Mouse (Mus musculus) right cerebral cortex, postnatal 14 days (tissue): ENCODE data around the gene Trio.

Experiments used
- DNase-seq: peaks from one replicate; pipeline ENCODE4 v3.0.0; 2022

Gene Trio

DNA sequence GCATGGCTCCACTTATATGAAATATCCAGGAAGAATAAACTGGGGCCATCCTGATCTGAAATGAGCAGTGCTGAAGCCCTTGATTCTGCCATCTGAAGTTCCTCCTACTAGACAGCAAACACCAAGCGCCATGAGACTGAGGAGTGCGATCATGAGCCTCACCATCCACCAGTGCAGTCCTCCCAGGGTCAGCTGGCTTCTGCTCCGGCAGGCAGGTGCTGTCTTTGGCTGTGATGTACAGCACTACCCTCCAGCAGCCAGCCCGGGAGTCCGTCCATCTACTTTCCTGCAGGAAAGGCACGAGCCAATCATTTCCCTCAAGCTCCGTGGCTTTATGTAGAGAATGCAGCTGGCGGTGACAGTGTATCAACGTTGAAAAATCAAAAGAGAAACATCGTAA, 10.0 kb upstream of the Trio start:
- DNase-seq: no peak

DNA sequence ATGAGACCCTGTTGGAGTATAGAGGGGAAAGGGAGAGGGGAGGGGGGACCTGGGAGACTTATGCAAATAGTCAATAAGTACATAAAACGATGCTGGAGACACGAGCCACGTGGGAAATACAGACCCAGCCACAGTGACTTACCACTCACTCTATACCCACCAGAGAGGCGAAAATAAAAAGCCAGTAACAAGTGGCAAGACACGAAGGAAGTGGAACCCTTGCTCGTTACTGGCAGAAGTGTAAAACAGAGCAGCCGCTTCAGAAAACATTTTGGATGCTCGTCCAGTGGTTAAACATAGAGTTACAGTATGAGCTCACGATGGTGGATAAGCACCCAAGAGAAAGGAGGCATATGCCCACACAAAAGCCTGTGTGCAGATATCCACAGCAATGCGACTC, 9.0 kb upstream of the Trio start:
- no peak for DNase-seq

GRCm38 (mm10) chr15:28029371-28029770, 3.7 kb upstream of the Trio start:
- no peak for DNase-seq

- DNase-seq: no peak
Measured at GRCm38 (mm10) chr15:28028542-28028941, 2.9 kb upstream of the Trio start.

- no peak for DNase-seq
Measured at GRCm38 (mm10) chr15:28026167-28026481, 476 bp upstream of the Trio start.

DNA sequence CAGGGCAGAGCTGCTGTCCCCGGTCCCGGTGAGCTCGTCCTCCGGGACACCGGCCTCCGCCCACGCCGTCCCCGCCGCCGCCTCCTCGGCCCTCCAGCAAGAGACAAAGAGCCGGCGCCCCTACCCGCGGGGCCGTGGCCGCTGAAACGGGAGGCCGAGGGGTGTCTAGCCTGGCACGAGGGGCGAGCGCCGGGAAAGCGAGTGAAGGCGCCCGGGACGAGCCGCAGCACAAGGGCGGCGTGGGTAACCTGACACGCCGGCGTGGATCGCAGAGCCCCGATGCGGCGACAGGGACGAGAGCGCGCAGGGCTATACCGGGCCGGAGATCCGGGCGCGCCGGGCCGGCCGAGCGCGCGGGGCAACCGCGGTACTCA, 696 bp downstream of the Trio start:
- peak; percentile 60 for DNase-seq

- DNase-seq: peak; percentile 70
Measured at GRCm38 (mm10) chr15:28024031-28024964, 1.4 kb downstream of the Trio start.

DNA sequence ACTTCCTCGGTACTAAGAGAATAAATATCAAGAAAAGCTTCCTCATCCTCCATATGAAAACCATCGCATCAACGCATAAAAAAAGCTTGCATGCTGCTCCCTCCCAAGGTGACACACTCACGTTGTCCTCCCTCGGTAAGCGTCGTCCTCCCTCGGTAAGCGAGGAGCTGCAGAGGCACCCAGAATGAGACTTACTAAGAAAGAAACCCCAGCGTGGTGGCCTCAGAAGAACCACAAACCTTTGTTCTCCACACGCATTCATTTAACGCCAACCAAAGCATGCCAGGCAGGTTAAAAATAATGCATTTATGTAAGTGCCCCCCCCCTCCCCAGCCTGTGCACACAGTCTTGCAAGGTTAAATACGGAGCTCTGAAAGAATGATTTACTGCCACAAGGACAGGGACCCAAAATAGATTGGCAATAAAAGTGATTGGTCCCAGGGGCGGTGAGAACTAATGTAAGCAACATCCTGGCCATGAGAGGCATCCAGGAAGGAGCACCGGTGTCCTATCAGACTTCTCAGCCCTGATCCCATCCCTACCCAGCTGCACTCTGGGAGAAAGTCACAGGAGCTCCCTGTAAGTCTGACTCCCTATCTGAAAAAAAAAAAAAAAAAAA, 3.9 kb downstream of the Trio start:
- DNase-seq: no peak

DNA sequence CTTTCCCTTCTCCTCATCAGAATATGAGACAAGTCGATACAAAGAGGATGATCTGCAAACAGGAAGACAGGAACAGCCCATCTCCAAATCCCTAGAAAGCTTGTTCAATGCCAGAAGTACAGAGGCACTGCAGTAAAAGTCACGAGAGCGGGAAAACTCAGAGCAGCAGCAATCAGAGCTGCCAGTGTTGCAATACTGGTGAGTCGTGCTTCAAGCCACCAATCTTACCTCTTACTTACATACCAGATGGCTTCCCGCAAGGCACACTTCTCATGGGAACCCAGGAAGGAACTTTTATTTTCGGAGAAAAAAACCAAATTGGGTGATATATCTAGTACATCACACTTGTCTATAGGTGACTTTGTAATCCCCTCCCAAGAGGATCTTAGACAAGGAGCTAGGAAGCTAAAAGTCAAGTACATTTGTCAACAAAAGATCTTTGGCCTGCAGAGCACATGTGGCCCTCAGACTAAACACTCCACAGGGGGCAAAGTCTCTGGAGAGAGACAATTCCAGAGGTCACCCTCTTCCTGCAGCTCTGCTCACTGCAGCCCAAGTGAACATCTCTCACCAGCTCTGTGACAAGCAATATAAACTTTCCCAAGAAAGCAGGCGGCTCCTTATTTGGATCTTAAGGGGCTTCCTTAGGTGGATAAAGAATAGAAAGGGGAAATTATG, 6.1 kb downstream of the Trio start:
- no peak for DNase-seq

DNA sequence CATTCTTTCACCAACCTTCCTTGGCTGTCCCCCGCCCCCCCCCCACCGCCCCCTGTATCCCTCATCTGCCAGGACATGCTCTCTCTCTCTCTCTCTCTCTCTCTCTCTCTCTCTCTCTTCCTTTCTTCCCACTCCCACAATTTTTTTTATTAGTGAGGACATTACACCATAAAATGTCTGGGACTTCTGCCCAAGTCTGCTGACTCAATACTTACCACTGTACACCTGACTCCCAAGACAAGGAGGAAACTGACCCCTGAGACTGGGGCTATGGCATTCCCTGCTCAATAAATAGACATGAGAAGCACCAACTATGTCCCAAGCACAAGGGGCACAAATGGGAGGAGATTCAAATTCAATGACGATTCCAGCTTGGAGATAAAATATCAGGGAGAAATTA, 18.1 kb downstream of the Trio start:
- no peak for DNase-seq

DNA sequence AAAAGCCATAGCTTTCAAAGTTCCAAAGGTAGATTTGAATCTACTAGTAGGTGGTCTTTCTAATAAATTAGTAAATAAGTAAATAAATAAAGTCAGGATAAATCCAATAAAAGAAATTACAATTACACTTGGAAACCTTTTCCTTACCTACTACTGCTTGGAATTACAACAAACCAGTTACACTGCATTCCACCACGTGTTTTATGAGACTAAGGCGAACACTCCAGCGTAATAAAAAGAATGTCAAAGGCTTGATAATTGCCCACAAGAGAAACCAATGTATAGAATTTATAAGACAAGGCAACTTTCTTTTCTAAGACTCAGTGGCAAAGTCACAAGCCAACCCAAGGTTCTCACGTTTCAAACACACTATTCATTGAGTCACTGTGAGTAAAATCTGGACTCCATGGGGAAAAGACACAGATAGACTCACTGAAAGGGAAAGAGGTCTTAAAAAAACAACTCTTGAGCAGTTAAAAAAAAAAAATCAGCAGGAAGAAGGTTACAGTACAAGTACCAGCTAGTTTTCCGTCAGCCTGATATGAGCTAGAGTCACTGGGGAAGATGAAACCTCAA, 21.4 kb downstream of the Trio start:
- DNase-seq: no peak

- DNase-seq: no peak
Measured at GRCm38 (mm10) chr15:28002515-28002914, 23.1 kb downstream of the Trio start.

DNA sequence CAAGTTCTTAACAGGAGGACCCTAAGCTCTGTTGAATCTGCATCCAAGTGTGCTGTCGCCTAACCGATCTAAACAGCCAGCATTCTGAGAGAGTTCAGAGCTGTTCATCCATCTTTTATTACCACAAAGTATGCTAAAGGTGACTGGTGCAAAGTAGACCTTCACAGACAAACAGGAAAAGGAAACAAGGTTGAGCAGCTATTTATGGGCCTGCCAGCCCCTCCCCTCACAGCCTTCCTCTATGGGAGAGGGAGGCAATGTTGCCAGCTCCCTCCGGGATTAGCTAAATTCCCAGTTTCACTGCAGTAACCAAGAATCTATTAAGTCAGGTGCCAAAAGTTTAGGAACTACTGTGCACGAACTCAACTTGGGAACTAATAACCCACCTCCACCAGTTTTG, 24.3 kb downstream of the Trio start:
- DNase-seq: no peak

DNA sequence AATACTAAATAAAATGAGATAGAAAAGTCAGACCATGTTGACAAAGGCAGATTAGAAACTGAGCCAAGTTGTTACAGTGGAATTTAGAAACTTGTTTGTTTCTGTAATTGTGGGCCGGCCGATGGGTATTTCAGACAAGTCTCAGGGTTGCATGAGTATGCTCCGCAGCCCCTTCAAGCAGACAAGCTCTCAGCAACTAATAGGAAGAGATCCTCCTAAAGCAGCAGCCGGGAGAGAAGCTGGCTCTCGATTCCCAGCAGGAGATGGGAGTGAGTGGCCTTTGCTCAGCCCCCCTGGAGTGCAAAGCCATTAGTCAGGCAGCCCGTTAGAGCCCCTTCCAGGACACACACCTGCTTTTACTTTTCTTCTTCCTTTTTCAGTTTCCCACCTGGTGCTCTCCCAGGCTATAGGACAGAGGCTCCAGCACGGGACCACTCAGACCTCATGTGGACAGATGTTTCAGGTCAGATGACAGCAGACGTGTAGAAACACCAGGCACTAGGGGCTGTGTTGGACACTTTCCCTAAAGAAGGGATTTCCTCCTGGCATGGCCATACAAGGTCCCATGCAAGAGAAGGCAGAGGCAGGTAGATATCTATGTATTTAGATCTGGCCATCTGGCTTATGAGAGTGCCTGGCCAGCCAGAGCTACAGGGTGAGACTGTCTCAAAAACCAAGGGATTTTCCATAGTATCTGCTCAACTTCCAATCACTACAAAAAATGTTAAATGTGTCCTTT, 26.9 kb downstream of the Trio start:
- DNase-seq: no peak

DNA sequence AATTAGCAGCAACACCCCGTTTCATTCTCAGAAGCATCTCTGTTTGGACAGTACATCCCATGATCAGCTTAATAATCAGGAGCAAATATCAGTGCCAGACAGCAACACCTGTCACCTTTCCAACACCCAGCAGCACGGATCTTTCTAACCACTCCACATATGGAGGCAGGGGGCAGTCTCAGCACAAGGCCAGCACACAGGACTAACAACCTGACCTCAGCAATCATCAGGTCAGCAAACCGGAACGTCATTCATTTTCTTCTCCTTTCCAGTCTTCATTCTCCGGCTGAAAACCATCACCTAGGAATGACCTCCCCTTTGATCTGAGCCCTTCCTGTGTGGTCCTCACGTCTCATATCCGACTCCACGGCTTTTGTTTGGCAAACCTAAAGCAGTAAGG, 27.7 kb downstream of the Trio start:
- no peak for DNase-seq

DNA sequence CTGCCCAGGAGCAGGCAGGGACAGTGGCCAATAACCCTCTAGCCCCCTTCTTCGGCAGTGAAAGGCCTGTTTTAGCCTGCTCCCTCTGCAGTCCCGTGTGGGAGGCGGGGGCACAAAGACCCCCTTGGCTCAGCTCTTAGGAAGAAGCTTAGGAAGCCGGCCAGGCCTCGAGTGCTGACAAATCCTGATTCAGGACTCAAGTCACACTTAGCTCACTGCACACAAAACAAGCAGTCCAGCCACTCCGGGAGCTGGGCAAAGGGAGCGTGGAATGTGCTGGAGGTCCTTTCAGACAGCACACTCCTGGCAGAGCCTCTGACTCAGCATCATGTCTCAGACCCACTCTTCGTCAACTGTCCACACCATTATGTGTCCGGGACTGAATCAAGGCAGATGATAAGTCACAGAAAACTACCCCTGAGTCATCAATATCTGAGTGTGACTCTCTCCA, 28.2 kb downstream of the Trio start:
- DNase-seq: no peak

GRCm38 (mm10) chr15:27996750-27997149, 28.9 kb downstream of the Trio start:
- DNase-seq: no peak

GRCm38 (mm10) chr15:27995421-27995820, 30.2 kb downstream of the Trio start:
- DNase-seq: no peak

DNA sequence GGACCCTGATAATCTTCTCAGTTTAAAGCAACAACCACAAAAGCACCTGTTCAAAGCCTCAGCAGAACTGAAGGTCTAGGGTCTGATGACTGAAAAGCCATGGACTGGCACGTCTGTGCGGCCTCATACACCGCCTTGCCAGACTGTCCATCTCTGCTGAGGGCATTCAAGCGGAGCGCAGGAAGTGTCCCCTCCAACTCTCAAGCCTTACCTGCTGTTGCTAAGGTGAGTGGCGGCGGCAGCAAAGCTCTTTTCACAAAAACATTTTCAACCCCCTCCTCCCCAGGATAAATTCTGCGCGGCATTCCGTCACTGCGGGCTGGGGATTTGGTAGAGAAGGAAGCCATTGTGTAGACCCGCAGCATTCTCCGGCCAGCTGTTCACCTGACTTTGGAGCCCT, 30.8 kb downstream of the Trio start:
- no peak for DNase-seq

GRCm38 (mm10) chr15:27993528-27993927, 32.1 kb downstream of the Trio start:
- DNase-seq: no peak

GRCm38 (mm10) chr15:27992596-27992995, 33.1 kb downstream of the Trio start:
- no peak for DNase-seq

- no peak for DNase-seq
Measured at GRCm38 (mm10) chr15:27991892-27992593, 33.6 kb downstream of the Trio start.
